Mouse (Mus musculus) CH12F3 (cell line): ENCODE results near the gene Col28a1.

Experiments
- in situ Hi-C: fragments of 300-500 bp; cut with MboI; formaldehyde crosslinking; loops from 2 replicates; pipeline ENCODE4 v1.14.3; 2020; ENCODE audit warnings: low sequenced_read_pairs

The Col28a1 gene

DNA sequence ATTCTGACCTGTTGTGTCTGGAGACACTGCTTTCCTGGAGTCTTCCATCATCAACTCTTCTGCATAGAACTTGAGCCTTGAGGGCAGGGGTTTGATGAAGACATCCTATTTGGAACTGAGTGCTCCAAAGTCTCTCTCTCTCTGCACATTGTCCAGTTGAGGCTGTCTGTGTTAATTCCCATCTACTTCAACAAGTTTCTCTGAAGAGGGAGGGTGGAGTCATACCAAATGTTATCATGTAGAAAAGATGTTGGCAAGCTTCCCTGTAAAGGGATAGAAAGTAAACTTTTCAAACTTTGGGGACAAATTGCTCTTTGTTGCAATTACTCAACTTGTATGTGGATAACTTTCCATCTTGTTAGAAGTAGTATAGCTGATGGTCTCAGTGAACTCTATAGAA is at the start of gene Col28a1:
Col28a1 (minus strand) TSS at position 101 of the 400 bp plus-strand sequence.
- in situ Hi-C loops: no loop called here

GRCm38 (mm10) chr6:8228596-8228995 is 36.2 kb upstream of the Col28a1 start:
- in situ Hi-C loops: no loop called here

DNA sequence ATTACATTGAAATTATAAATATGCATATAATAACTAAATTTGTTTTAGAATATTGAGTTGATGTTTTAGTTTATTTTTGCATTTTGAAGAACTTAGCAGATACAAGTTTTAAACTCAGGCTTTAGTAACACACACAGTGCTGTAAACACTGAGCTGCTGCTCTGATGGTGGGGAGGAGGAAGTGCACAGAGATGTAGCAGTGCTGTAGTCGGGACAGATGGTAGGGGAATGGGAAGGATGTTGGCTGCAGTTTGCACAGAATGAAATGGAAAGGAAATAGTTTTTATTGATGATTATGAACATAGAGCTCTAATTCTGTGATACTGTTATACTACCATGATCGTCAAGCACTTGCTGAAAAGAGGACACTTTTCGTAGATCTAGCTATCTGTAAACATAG is 34.6 kb upstream of the Col28a1 start:
- in situ Hi-C loops: no loop called here

DNA sequence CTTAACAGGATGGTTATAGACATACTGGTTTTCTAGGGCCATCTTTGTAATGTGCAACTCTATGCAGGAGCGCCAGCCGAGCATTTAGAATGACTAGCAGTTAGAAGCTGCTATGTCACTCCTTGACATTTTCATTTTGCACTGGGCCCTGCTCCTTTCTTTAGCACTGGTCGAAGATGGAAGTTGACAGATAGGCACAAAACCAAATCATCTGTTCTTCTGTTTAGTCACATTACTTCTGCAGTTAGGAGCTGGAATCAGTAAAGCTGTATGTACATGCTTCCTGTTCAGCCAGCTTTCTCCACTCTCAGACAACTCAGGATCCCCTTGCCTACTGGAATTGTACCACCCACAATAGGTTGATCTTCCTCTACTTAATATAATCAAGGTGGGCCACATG is 18.2 kb upstream of the Col28a1 start:
- in situ Hi-C loops: no loop called here

GRCm38 (mm10) chr6:8209866-8210186 is 17.4 kb upstream of the Col28a1 start:
- in situ Hi-C loops: no loop called here

GRCm38 (mm10) chr6:8209047-8209865 is 16.8 kb upstream of the Col28a1 start, which contains the start of gene Mios:
Gene Mios (plus strand): TSS chr6:8209222.
- in situ Hi-C loops: no loop called here

DNA sequence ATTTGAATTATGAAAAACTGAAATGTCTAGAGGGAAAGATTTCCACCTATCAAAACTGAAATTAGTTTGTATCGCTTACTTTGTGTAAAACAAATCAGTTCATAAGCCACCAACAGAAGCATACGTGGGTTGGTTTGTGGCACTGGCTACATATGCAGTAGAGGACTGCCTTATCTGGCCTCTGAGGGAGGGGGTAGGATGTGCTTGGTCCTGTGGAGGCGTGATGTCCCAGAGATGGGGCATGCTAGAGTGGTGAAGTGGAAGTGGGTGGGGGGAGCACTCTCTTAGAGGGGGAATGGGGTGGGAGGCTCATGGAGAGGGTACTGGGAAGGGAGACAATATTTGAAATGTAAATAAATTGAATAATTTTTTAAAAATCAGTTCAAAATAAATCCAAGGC is 2.5 kb downstream of the Col28a1 start:
- in situ Hi-C loops: no loop called here

DNA sequence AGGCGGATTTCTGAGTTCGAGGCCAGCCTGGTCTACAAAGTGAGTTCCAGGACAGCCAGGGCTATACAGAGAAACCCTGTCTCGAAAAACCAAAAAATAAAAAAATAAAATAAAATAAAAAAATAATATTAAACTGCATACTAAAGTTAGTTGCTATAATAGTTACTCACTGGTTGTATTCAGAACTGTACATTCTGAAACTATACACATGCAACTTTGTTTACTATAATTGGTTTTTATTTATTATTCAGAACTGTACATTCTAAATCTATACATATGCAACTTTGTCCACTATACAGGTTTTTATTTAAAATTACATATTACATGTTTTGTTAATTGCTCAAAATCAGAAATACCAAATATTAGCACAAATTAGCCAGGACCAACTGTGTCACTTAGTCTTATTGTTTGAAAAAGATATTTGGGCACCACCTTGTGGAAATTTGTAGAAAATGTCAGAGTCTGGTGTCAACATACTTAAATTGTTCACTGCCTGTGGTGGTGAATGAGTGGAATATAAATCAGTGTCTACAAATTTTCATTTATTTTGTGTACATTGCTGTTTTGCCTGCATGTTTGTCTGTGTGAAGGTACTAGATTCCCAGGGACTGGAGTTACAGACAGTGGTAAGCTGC is 3.7 kb downstream of the Col28a1 start:
- in situ Hi-C loops: no loop called here

- in situ Hi-C loops: no loop called here
Measured at GRCm38 (mm10) chr6:8178397-8178941, 13.9 kb downstream of the Col28a1 start.

- in situ Hi-C loops: no loop called here
Measured at GRCm38 (mm10) chr6:8176116-8176515, 16.3 kb downstream of the Col28a1 start.

DNA sequence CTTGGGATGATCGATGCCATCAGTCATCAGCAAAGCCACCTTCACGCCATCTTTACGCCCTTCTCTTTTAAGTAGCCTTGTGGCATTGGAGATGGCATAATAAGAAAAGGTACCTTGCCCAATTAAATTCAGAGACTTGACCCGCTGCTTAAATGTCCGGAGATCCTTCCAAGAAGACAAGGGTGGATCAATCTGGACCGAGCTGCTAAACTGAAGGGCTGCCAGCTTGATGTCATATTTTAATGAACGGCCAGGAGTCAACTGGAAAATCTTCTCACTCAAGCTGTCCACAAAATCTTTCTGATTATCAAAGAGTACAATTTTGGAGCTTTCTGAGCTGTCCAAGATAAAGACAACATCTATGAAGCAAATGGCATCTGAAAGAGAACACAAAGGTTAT is 17.1 kb downstream of the Col28a1 start:
- in situ Hi-C loops: no loop called here

DNA sequence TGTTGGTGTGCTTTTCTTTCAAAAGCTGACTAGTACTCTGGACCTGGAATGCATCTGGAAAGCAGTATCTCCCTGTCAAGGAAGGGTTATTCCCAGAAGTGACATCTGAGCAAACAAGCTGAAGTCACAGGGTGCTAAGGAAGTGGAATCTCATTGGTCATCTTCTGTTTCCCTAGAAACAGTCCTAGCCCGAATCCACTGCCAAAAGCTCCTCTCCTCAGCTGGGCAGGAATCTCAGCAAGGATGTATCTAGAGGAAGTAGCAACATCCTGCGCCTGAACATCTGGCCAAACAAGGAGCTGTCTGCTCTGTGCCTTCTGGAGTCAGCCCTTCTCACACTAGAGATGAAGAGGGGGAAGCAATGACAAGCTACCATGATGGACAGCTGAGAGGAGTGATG is 18.4 kb downstream of the Col28a1 start:
- in situ Hi-C loops: no loop called here

GRCm38 (mm10) chr6:8172101-8172500 is 20.3 kb downstream of the Col28a1 start:
- in situ Hi-C loops: no loop called here

DNA sequence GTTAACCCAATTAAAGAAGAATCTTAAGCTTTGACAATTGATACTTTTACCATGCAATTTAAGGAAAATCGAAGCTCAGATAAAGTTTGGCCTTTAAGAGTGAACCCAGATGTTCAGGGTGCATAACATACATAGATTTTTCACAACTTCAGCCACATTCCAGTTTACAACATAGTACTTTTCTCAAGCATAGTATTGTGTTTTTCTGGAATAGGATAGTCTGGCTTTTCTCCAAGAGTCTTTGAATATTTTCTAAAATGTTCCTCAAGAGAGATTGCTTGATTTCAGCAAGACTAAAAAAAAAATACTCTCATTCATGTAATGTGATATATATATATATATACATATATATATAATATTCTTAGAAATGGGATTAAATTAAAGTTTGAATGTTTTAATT is 27.7 kb downstream of the Col28a1 start:
- in situ Hi-C loops: no loop called here

DNA sequence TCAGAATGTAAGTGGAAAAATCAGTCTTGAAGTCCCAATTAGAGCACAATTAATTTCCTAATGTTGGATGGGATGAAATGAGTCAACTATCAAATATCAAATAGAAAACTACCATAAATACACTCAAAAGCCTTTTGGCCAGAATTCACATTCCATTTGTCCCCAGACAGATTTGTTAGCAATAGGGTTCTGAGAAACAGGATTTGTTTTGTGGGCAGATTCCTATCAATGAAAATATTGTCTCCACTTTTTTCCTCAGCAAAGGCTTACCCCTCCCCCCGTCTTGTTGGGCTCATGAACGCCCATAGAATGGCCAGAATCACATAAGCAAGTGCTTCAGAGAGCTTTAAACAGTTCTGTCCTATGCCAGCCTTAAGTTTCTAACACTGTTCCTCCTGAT is 32.4 kb downstream of the Col28a1 start:
- in situ Hi-C loops: no loop called here

GRCm38 (mm10) chr6:8157121-8157520 is 35.3 kb downstream of the Col28a1 start:
- in situ Hi-C loops: no loop called here

GRCm38 (mm10) chr6:8152551-8153361 is 39.7 kb downstream of the Col28a1 start:
- in situ Hi-C loops: no loop called here

GRCm38 (mm10) chr6:8148916-8149315 is 43.5 kb downstream of the Col28a1 start:
- in situ Hi-C loops: no loop called here

DNA sequence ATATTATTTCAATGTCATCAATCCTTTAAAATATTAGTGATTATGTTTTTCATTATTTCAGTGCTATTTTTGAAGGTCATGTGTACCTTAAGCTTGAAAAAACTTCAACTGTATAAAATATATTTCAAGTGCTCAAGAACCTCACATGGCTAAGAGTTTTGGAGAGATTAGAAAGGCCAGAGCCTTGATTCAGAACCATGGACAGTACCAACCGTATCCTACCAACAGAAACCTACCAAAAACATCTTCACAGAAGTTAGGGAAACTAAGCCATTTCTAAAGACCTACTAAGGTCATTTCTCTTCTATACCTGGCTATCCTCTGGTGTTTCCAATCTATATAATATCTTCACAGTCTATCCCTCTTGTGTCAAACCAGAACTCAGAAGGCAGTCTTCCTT is 50.5 kb downstream of the Col28a1 start:
- in situ Hi-C loops: no loop called here

DNA sequence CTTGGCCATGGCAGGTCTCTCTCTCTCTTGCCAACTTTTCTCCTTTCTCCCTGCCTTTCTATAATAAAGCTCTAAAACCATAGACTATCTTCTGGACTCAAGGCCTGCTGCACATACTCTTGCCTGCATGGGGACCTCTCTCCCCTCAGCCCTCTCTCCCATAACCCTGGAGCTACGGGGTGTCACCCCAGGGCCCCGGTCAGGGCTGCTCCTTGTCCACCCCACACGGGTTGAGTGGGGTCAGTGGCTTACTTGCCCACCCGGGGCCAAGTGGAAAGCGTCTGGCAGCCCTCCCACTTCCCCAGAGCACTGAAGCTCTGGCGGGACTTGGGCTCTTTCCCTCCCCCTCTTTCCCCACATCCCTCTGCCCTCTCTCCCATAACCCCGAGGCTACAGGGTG is 62.3 kb downstream of the Col28a1 start:
- in situ Hi-C loops: no loop called here

- in situ Hi-C loops: no loop called here
Measured at GRCm38 (mm10) chr6:8128164-8128563, 64.3 kb downstream of the Col28a1 start.
